Mouse (Mus musculus): ENCODE data around the gene Atrn. TPM values are rescaled to one million over a fixed set of nuclear protein-coding genes. Genes with fewer than 3 reads are reported as not detected.

Atrn gene
- total RNA-seq, 2 experiments from 2014 or later = 12.0 to 12.7 TPM

DNA sequence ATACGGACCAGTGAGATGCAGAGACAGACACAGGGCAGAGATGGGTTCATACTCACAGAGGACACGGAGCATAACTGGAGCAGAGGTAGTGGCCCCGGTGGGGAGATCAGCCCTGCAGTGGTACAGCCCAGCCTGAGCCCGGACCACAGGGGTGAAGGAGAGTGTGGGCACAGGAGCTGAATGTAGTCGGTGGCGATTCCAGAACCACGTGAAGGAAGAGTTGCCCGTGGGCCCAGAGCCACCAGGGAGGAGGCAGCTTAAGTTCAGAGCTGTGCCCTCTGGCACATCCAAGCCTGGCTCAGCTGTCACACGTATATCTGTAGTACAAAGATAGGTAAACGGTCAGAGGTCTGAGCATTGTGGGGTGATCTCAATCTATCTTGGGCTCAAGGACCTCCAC, 166.2 kb downstream of the Atrn start:
- DNase-seq (ENCODE audit: low spot score) = no peak

Small RNA genes within 50 kb of the gene (microRNA-seq; reads per million reads assigned to microRNA genes)
- not detected for gene Mir6973b

Other genes starting within 250 kb of the Atrn start
- gene Ddrgk1, start 241.8 kb upstream of the Atrn start, total RNA-seq (2021) = 100 to 1,000 TPM; 117 to 118 TPM
- gene Itpa, start 238.9 kb upstream of the Atrn start, total RNA-seq (2021) = 10 to 100 TPM; 11.5 to 12.7 TPM
- not detected for gene Slc4a11, start 209.0 kb upstream of the Atrn start, total RNA-seq (2021)
- 1 to 10 TPM; 2.2 to 5.1 TPM for gene 4930402H24Rik, start 89 bp upstream of the Atrn start, total RNA-seq (2021)
- gene Gfra4, start 136.6 kb downstream of the Atrn start, total RNA-seq (2021) = 1 to 10 TPM; 1.8 to 1.9 TPM
- 1 to 10 TPM; 1.3 to 1.9 TPM for gene Adam33, start 157.3 kb downstream of the Atrn start, total RNA-seq (2021)
- under 1 TPM; 0.59 to 0.71 TPM for gene Siglec1, start 180.3 kb downstream of the Atrn start, total RNA-seq (2021)
- gene Hspa12b, start 220.8 kb downstream of the Atrn start, total RNA-seq (2021) = 10 to 100 TPM in 1 of 2 experiments, 1 to 10 TPM in 1; 8.9 to 14.9 TPM
- not detected for gene Gm11037, start 227.0 kb downstream of the Atrn start, total RNA-seq (2021)